Mouse (Mus musculus) cerebellum, postnatal 25 days (tissue): ENCODE data around the gene Nfix.
A peak's percentile ranks its signal among the peaks of the same experiment; 100 is the strongest.
"Not testable (repeated sequence)": the region's sequence is repeated elsewhere in the genome, so short reads cannot be mapped to it uniquely, and the experiment has no call there.

Source experiments
- DNase-seq, 2 experiments: peaks; one replicate each; pipeline ENCODE4 v3.0.0; 2021; ENCODE audit warnings: mixed read lengths in 2 of 2

Nfix gene

GRCm38 (mm10) chr8:84832034-84832717 lies 32.0 kb upstream of the Nfix start:
- DNase-seq = peak; percentile 90 to 92

- peak in 1 of 2 experiments; percentile 51 for DNase-seq
These were observed 31.3 kb upstream of the Nfix start, which contains the start of gene Gadd45gip1 for GRCm38 (mm10) chr8:84831490-84831889. Gadd45gip1 (plus strand) TSS chr8:84831522.

- not testable (repeated sequence) for DNase-seq
These were observed 26.4 kb upstream of the Nfix start for GRCm38 (mm10) chr8:84826518-84826917.

- no peak for DNase-seq
These were observed 25.5 kb upstream of the Nfix start for GRCm38 (mm10) chr8:84825636-84826035.

- peak; percentile 83 to 88 for DNase-seq
These were observed 23.5 kb upstream of the Nfix start for GRCm38 (mm10) chr8:84823653-84824052.

GRCm38 (mm10) chr8:84822723-84823122 lies 22.6 kb upstream of the Nfix start, which contains the start of gene Dand5:
Dand5 (minus strand) TSS chr8:84822823.
- DNase-seq = no peak

- DNase-seq = peak in 1 of 2 experiments; percentile 32
These were observed 16.0 kb upstream of the Nfix start for GRCm38 (mm10) chr8:84816117-84816516.

GRCm38 (mm10) chr8:84815547-84815946 lies 15.4 kb upstream of the Nfix start:
- peak; percentile 98 to 99 for DNase-seq

GRCm38 (mm10) chr8:84814555-84815441 lies 14.7 kb upstream of the Nfix start:
- DNase-seq = peak; percentile 65 to 76

GRCm38 (mm10) chr8:84814240-84814554 lies 14.1 kb upstream of the Nfix start:
- DNase-seq = no peak

GRCm38 (mm10) chr8:84813830-84814229 lies 13.7 kb upstream of the Nfix start:
- peak in 1 of 2 experiments; percentile 27 for DNase-seq

- peak; percentile 90 to 93 for DNase-seq
These were observed 12.9 kb upstream of the Nfix start for GRCm38 (mm10) chr8:84813059-84813458.

GRCm38 (mm10) chr8:84811303-84811702 lies 11.2 kb upstream of the Nfix start:
- peak in 1 of 2 experiments; percentile 34 for DNase-seq

- peak; percentile 99 for DNase-seq
These were observed 10.8 kb upstream of the Nfix start for GRCm38 (mm10) chr8:84810896-84811295.

GRCm38 (mm10) chr8:84809941-84810280 lies 9.8 kb upstream of the Nfix start:
- DNase-seq = no peak

- no peak for DNase-seq
These were observed 9.2 kb upstream of the Nfix start for GRCm38 (mm10) chr8:84809109-84809940.

- DNase-seq = no peak
These were observed 5.9 kb upstream of the Nfix start for GRCm38 (mm10) chr8:84806031-84806430.

- peak; percentile 81 to 82 for DNase-seq
These were observed 810 bp downstream of the Nfix start for GRCm38 (mm10) chr8:84799136-84799931.

- peak; percentile 48 to 61 for DNase-seq
These were observed 1.6 kb downstream of the Nfix start for GRCm38 (mm10) chr8:84798446-84799135.

- peak in 1 of 2 experiments; percentile 42 for DNase-seq
These were observed 2.2 kb downstream of the Nfix start for GRCm38 (mm10) chr8:84797971-84798370.

GRCm38 (mm10) chr8:84797256-84797797 lies 2.8 kb downstream of the Nfix start:
- peak; percentile 31 to 41 for DNase-seq
